Mouse (Mus musculus): ENCODE results near the gene Tctn1.

DNA sequence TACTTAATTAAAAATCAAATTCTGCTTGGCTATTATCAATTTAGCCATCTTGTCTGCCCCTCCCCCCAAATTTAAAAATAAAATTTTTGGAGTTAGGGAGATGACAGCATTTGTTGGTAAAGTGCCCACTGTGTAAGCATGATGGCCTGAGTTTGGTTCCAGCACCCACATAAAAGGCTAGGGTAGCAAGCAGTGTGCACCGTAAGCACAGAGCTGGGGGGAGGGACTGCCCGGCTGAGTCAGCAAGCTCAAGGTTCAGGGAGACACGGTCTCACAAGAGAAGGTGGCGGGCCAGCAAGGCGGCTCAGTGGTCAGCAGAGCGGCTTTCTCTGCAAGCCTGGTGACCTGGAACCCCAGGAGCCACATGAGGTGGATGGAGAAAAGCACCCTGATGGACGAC, 41.2 kb upstream of the Tctn1 start:
- TF ChIP-seq POLR2A (IDR thresholded peaks at IDR 0.05; ENCODE audit: low read depth, low read length): no peak
- no peak for TF ChIP-seq CTCF (IDR thresholded peaks at IDR 0.05; ENCODE audit: extremely low read depth, insufficient read depth, insufficient read length, insufficient replicate concordance)
